Mouse (Mus musculus): ENCODE data around the gene Fsip1.
A peak's percentile ranks its signal among the peaks of the same experiment; 100 is the strongest.
"Not testable (repeated sequence)": the region's sequence is repeated elsewhere in the genome, so short reads cannot be mapped to it uniquely, and the experiment has no call there.

The Fsip1 gene

GRCm38 (mm10) chr2:118256621-118257053, at the start of gene Fsip1:
Fsip1 (minus strand) TSS chr2:118256966.
- peak; percentile 88 to 89 for DNase-seq

- no peak for DNase-seq
Observed at GRCm38 (mm10) chr2:118306522-118306895, 49.7 kb upstream of the Fsip1 start.

GRCm38 (mm10) chr2:118305827-118306521, 49.2 kb upstream of the Fsip1 start:
- no peak for DNase-seq

- no peak for DNase-seq
Observed at GRCm38 (mm10) chr2:118303456-118303855, 46.7 kb upstream of the Fsip1 start.

GRCm38 (mm10) chr2:118301656-118302055, 44.9 kb upstream of the Fsip1 start:
- DNase-seq = no peak

GRCm38 (mm10) chr2:118301041-118301545, 44.3 kb upstream of the Fsip1 start:
- DNase-seq = no peak

GRCm38 (mm10) chr2:118299981-118300380, 43.2 kb upstream of the Fsip1 start:
- no peak for DNase-seq

- DNase-seq = no peak
Observed at GRCm38 (mm10) chr2:118298601-118299000, 41.8 kb upstream of the Fsip1 start.

GRCm38 (mm10) chr2:118297966-118298365, 41.2 kb upstream of the Fsip1 start:
- no peak for DNase-seq

GRCm38 (mm10) chr2:118295505-118295904, 38.7 kb upstream of the Fsip1 start:
- peak in 1 of 2 experiments; percentile 12 for DNase-seq

GRCm38 (mm10) chr2:118293583-118293982, 36.8 kb upstream of the Fsip1 start:
- no peak for DNase-seq

GRCm38 (mm10) chr2:118289066-118289460, 32.3 kb upstream of the Fsip1 start:
- DNase-seq = not testable (repeated sequence)

- DNase-seq = no peak
Observed at GRCm38 (mm10) chr2:118288326-118289065, 31.7 kb upstream of the Fsip1 start.

GRCm38 (mm10) chr2:118287678-118288077, 30.9 kb upstream of the Fsip1 start:
- no peak for DNase-seq

- DNase-seq = no peak
Observed at GRCm38 (mm10) chr2:118282467-118282866, 25.7 kb upstream of the Fsip1 start.

GRCm38 (mm10) chr2:118278249-118278648, 21.5 kb upstream of the Fsip1 start:
- no peak for DNase-seq

- DNase-seq = no peak
Observed at GRCm38 (mm10) chr2:118271606-118272005, 14.8 kb upstream of the Fsip1 start.

GRCm38 (mm10) chr2:118270213-118270612, 13.4 kb upstream of the Fsip1 start:
- DNase-seq = no peak

- no peak for DNase-seq
Observed at GRCm38 (mm10) chr2:118263914-118264201, 7.1 kb upstream of the Fsip1 start.

GRCm38 (mm10) chr2:118263151-118263913, 6.6 kb upstream of the Fsip1 start:
- DNase-seq = peak; percentile 72 to 77

- DNase-seq = no peak
Observed at GRCm38 (mm10) chr2:118262673-118263072, 5.9 kb upstream of the Fsip1 start.

- DNase-seq = peak; percentile 41
Observed at GRCm38 (mm10) chr2:118259746-118260145, 3.0 kb upstream of the Fsip1 start.

GRCm38 (mm10) chr2:118257094-118257493, 328 bp upstream of the Fsip1 start:
- DNase-seq = no peak

- no peak for DNase-seq
Observed at GRCm38 (mm10) chr2:118254516-118254915, 2.2 kb downstream of the Fsip1 start.
